Mouse (Mus musculus) embryonic fibroblast, embryonic 13.5 days (primary cell): ENCODE results near the gene Sppl3. TPM values are rescaled to one million over a fixed set of nuclear protein-coding genes. Genes with fewer than 3 reads are reported as not detected.
"Not testable (repeated sequence)": the region's sequence is repeated elsewhere in the genome, so short reads cannot be mapped to it uniquely, and the experiment has no call there.

Source experiments
- H3K27ac ChIP-seq: 2 replicates; pipeline ENCODE4 v1.5.1; 2012; ENCODE audit warnings: low read length, control low read depth, inconsistent platforms; ENCODE audit not compliant: insufficient read depth
- H3K4me1 ChIP-seq: 2 replicates; pipeline ENCODE4 v1.6.1; 2011; ENCODE audit warnings: low read length; ENCODE audit not compliant: control insufficient read depth, insufficient read depth
- H3K4me3 ChIP-seq: 2 replicates; pipeline ENCODE4 v1.5.1; 2011; ENCODE audit warnings: mild to moderate bottlenecking, control low read depth, low read length; ENCODE audit not compliant: insufficient read depth
- CTCF ChIP-seq: IDR thresholded peaks from 2 replicates; pipeline ENCODE4 v1.5.1; 2011; ENCODE audit warnings: mild to moderate bottlenecking, control low read depth, low read length, moderate library complexity, borderline replicate concordance; ENCODE audit not compliant: insufficient read depth
- POLR2A ChIP-seq: IDR thresholded peaks from 2 replicates; pipeline ENCODE4 v1.6.1; 2011; ENCODE audit warnings: low read depth, mild to moderate bottlenecking, control low read depth, low read length, moderate library complexity
- polyA plus RNA-seq: library from polyadenylated mRNA; stranded (reverse); fragments of >200 nt; gene quantifications from 2 replicates; pipeline ENCODE4 v1.2.4, GENCODE M21; 2011; ENCODE audit warnings: low read depth; ENCODE audit not compliant: missing spikeins, insufficient read length

Gene Sppl3
- polyA plus RNA-seq, 1 experiment, result 85.3 TPM

DNA sequence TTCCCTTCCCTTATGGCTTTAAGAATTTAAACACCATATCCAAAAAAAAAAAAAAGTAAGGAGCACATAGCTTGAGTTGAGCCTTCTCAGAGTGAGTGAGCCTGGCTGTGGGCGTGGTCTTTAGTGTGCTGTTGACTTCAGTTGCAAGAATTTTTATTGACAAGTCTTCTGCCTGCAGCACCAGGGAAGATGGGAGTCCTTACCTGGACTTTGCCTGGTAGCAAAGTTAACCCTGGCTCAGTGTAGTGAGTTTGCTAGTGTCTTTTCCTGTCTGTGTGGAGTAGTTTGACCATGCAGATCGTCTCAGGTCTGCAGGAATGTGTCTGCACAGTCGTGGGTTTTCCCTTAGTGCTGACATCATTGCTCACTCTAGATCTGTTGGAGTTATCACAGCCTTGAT, 80.1 kb downstream of the Sppl3 start:
- Histone ChIP-seq H3K27ac (no peak overlapping the region), H3K4me1 (peaks cover 3% of the 10 kb centered on the region; the same call in 1 of the 2 replicates), H3K4me3 (no peak overlapping the region)
- TF ChIP-seq POLR2A, result no peak
- TF ChIP-seq CTCF, result no peak

DNA sequence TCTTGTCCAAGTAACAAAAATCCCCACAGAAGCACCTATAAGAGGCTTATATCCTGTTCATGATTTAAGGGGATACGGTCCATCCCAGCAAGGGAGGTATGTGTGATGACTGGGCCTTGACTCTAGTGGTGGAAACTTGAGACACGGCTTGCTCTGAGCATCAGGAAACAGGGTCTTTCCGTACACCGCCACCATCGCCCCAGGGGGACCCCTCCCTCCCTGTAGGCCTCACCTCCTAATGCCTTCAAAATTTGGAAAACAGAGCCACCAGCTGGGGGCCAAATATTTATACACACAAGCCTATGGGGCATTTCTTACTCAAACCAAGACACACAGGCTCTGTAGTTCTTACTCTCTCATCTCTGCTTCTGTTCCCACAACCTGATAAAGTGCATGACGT, 80.8 kb downstream of the Sppl3 start:
- Histone ChIP-seq H3K4me1 (peaks cover 3% of the 10 kb centered on the region; the same call in 1 of the 2 replicates), H3K27ac (no peak overlapping the region), H3K4me3 (no peak overlapping the region)
- TF ChIP-seq POLR2A (no peak), CTCF (no peak)

DNA sequence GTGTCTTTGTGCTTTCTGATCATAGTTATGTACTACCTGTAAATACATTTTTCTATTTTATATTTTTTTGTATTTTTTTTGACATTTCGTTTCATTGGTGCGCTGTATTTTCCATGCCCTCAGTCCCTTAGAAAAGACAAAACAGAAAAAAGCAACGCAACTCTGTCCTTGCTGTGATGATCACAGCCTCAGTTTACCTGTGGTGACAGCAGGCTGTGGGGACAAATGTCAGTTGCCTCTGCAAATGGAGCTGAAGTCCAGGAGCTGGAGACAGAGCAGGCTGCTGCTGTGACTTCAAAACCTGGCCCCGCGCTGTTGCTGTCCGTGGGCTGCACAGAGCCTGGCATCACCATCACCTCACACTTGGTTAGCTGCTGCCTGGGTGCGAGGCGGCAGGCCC, 87.3 kb downstream of the Sppl3 start, which contains the start of gene Gm10401:
Gene Gm10401 (minus strand): TSS at position 101 of the 400 bp plus-strand sequence.
- Histone ChIP-seq H3K27ac (no peak within 1 kb of the TSS), H3K4me1 (no peaks in the 10 kb centered on the region), H3K4me3 (no peak within 1 kb of the TSS)
- TF ChIP-seq CTCF (no peak), POLR2A (no peak)

DNA sequence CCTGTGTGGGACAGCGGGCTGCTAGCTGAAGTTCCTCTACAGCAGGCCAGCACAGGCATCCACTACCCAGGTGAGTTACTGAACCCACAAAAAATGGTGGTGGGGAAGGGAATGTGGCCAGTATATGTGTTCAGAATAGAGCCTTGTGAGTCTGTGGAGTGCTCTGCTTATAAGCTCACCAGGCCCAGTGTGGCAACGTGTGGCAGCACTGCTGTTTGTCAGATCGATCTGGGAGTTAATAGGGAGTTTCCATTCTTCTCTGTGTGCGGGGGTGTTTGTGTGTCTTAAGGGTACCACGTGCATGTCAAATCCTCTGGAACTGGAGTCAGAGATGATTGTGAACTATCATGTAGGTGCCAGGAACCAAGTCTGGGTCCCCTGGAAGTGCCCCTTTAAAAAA, 88.6 kb downstream of the Sppl3 start:
- TF ChIP-seq POLR2A, result no peak
- TF ChIP-seq CTCF, result no peak
- no peak overlapping the region for H3K4me3 ChIP-seq
- H3K4me1 ChIP-seq, result no peaks in the 10 kb centered on the region
- no peak overlapping the region for H3K27ac ChIP-seq

DNA sequence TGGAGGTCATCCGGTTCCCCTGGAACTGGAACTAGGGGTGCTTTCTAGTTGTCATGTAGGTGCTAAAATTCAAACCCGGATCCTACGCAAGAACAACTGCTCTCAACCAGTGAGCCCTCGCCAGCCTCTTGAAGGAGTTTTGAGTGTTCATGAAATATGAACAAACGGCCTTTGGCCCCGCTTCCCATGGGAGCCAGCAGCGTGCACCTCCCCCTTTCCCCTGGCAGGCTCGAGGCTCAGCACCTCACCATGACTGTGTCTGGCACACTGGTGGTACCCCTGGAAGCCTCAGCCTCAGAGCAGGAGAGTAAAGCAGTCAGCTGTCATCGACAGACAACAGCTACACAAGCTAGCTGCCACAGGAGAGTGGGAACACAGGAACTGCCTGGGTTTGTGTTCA, 89.1 kb downstream of the Sppl3 start:
- H3K4me1 ChIP-seq, result no peaks in the 10 kb centered on the region
- no peak overlapping the region for H3K4me3 ChIP-seq
- no peak overlapping the region for H3K27ac ChIP-seq
- TF ChIP-seq CTCF (no peak), POLR2A (no peak)

DNA sequence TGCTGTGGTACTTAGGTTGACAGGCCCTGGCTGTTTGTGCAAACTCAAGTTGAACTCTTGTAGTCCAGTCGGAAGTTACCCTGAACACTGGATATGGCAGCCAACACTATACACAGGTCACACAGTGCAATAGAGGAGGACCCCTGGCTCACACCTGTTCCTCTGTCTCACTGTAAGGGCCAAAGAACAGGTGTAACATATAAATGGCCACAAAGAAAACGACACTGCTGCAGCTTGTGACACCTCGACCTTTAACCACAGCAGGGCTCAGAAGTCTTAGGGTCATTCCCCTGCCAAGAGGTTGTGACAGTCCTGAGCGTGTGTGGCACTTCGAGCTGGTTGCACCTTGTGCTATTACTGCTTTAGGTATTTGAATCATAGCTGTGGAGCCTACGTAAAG, 89.5 kb downstream of the Sppl3 start:
- H3K4me1 ChIP-seq, result no peaks in the 10 kb centered on the region
- no peak overlapping the region for H3K4me3 ChIP-seq
- H3K27ac ChIP-seq, result no peak overlapping the region
- TF ChIP-seq CTCF (no peak), POLR2A (no peak)

DNA sequence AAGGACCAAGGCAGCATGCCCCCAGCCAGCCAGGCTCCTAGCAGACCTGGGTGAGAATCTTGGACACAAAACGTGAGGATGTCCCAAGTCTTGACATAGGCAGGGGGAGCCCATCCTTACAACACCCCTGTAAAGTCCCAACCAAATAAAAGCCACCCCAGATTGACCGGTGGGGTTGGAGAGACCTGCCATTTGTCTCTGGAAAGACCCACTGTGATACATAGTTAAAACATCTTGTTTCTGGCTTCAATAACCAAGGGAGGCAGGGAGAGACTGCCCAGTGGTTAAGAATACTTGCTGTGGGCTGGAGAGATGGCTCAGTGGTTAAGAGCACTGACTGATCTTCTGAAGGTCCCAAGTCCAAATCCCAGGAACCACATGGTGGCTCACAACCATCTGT, 91.3 kb downstream of the Sppl3 start:
- no peak for TF ChIP-seq POLR2A
- no peak for TF ChIP-seq CTCF
- Histone ChIP-seq H3K4me3 (no peak overlapping the region), H3K4me1 (no peaks in the 10 kb centered on the region), H3K27ac (no peak overlapping the region)

DNA sequence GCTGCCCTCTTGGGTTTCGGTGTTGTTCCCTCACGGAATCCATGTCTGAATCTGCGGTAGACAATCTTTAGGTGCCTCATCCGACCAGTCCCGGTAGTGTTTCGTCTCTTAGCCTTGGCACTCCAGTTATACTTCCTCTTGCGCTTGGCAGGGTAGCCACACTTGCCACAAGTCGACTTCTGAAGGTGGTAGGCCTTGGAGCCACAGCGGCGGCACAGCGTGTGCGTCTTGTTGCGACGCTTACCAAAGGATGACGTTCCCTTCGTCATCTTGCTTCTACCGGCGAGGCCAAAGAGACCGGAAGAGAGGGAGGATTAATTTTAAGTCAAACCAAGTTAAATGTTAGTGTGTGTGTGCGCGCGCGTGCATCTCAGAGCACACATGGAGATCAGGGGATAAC, 92.3 kb downstream of the Sppl3 start:
- H3K4me1 ChIP-seq, H3K4me3 ChIP-seq, H3K27ac ChIP-seq: not testable (repeated sequence)

DNA sequence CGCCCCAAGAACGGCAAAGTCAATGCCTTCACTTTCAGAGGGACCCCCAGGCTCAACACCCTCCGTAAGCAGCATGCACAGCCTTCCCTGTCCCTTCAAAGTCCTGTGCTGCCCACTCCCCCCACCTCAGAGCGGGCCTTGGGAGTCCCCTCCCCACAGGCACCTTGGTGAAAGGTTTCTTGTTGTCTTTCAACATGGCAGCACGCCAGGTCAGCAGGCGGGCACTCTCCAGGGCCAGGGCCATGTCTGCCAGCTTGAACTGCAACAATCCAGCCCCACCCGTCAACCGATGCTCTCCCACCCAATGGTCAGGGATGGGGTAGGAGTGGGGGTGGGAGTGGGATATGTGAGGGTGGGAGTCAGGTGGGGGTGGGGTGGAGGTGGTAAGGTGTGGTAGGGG, 100.2 kb downstream of the Sppl3 start:
- TF ChIP-seq CTCF, result no peak
- no peak for TF ChIP-seq POLR2A
- Histone ChIP-seq H3K4me1 (no peaks in the 10 kb centered on the region), H3K27ac (no peak overlapping the region), H3K4me3 (no peak overlapping the region)

DNA sequence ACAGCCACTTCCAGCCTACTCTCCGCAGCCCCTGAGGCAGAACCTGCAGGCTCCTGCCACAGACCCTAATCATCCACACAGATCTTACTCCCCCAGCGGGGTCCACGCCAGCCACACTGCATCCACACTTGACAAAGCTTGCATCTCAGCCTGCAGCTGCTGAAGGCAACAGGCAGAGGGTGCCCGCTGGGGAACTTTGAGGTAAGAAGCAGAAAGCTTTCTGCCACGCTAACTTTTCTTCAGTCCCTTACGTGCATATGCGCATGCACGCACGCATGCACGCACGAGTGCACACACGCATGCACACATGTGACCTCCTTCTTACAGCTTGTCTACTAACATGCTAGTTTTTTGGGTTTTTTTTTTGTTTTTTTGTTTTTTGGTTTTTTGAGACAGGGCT, 102.3 kb downstream of the Sppl3 start:
- no peak overlapping the region for H3K27ac ChIP-seq
- H3K4me3 ChIP-seq, result no peak overlapping the region
- no peak for TF ChIP-seq CTCF
- TF ChIP-seq POLR2A, result no peak
- H3K4me1 ChIP-seq, result no peaks in the 10 kb centered on the region

DNA sequence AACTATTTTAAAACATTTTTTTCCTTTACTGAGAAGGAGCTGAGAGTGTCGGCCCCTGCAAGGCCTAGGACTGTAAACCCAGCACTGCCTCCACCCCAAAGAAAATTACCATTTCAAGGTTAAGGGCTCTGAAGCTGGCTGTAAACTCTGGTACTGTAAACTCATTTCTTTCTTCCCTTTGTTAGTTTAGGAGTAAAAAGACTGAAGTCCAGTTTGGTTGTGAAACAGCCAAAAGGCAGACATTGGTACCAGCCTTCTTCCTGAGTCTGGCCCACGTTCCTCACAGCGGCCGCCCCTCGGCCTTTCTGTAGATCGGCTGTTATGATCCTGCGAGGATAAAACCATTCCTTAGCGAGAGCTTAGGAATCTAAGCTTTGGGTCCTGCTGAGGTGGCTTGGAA, 103.6 kb downstream of the Sppl3 start:
- Histone ChIP-seq H3K4me3 (no peak overlapping the region), H3K27ac (no peak overlapping the region), H3K4me1 (no peaks in the 10 kb centered on the region; the same call in 1 of the 2 replicates)
- TF ChIP-seq POLR2A, result no peak
- TF ChIP-seq CTCF, result no peak
